Mouse (Mus musculus) E14TG2a.4 (cell line): ENCODE data around the gene Olfr917.

Experiments
- H3K27me3 ChIP-seq: 2 replicates; pipeline ENCODE4 v1.6.1; 2014; ENCODE audit warnings: low read length, control low read depth; ENCODE audit not compliant: insufficient read depth
- H3K36me3 ChIP-seq: 2 replicates; pipeline ENCODE4 v1.6.1; 2014; ENCODE audit warnings: low read length, control low read depth; ENCODE audit not compliant: insufficient read depth
- H3K4me1 ChIP-seq: replicated peaks from 2 replicates; pipeline ENCODE4 v1.6.1; 2014; ENCODE audit warnings: low read depth, low read length, control low read depth
- H3K4me3 ChIP-seq: replicated peaks from 2 replicates; pipeline ENCODE4 v1.5.1; 2014; ENCODE audit warnings: mild to moderate bottlenecking, low read length
- H3K9me3 ChIP-seq: 2 replicates; pipeline ENCODE4 v1.6.1; 2014; ENCODE audit warnings: low read length, control low read depth
- CTCF ChIP-seq: conservative IDR thresholded peaks from 2 replicates; pipeline ENCODE4 v1.5.1; 2014; ENCODE audit warnings: low read length
- NANOG ChIP-seq: IDR thresholded peaks from 2 replicates; pipeline ENCODE4 v1.6.1; 2014; ENCODE audit warnings: borderline replicate concordance, low read length, mixed read lengths
- POU5F1 ChIP-seq: IDR thresholded peaks from 2 replicates; pipeline ENCODE4 v1.6.1; 2014; ENCODE audit warnings: low read length, borderline replicate concordance

The Olfr917 gene

DNA sequence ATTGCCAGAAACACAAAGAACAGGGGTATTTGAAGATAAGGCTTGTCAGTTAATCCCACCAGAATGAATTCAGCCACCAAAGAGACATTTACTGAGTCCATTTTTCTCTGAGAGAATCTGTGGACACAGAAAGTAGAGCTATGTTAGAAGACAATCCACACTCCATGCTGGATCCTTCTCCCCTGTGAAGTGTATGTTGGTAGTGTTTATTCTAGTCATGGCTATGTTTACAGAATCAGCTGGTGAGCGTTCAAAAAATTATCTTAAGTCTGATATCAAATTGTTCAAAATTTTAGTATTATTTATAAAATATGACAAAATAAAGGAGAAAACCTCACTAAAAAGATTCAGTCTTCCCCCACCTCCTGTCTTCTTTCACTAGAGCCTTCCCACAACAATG is at the start of gene Olfr917:
Olfr917 (minus strand) TSS at position 101 of the 400 bp plus-strand sequence.
- Histone ChIP-seq H3K36me3 (no peaks in the 10 kb centered on the region), H3K9me3 (no peaks in the 10 kb centered on the region), H3K4me3 (no peak within 1 kb of the TSS), H3K4me1 (no peaks in the 10 kb centered on the region), H3K27me3 (no peaks in the 10 kb centered on the region)
- TF ChIP-seq CTCF, result no peak
- no peak for TF ChIP-seq NANOG
- TF ChIP-seq POU5F1, result no peak

DNA sequence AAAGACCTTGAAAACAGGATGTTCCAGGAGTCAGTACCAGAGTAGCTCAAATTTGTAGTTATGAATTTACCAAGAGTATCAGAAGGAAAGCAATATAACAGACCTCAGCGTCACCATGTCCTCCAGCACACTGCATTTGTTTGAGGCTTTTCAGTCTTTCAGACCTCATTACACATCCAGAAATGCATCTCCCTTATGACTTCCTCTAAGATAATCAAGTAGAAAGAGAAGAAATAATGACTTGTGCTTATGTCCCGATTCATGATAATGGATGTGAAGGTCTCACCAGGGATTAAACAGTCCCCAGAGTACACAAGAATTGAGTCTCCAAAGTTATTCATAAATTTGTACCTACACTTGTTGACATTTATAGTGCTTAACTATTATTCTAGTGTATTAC is 8.9 kb upstream of the Olfr917 start, which contains the start of gene Olfr918:
Olfr918 (minus strand) TSS at position 101 of the 400 bp plus-strand sequence.
- Histone ChIP-seq H3K9me3 (no peaks in the 10 kb centered on the region), H3K4me3 (no peak within 1 kb of the TSS), H3K4me1 (no peaks in the 10 kb centered on the region), H3K27me3 (no peaks in the 10 kb centered on the region), H3K36me3 (no peaks in the 10 kb centered on the region)
- TF ChIP-seq NANOG (no peak), CTCF (no peak), POU5F1 (no peak)

DNA sequence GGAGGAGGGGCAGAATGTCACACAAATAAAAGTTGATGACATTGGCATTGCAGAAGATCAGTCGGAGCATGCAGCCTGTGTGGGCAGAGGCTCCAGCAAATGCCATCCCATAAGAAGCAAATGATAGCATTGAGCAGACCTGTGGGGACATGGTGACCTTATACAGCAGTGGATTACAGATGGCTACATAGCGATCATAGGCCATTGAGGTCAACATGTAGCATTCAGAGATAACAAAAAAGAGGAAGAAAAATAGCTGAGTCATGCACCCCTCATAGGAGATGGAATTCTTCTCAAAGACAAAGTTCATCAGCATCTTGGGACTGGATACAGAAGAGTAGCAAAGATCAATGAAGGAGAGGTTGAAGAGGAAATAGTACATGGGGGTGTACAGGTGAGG is 7.2 kb upstream of the Olfr917 start:
- no peaks in the 10 kb centered on the region for H3K27me3 ChIP-seq
- H3K36me3 ChIP-seq, result no peaks in the 10 kb centered on the region
- no peak overlapping the region for H3K4me3 ChIP-seq
- no peaks in the 10 kb centered on the region for H3K4me1 ChIP-seq
- no peaks in the 10 kb centered on the region for H3K9me3 ChIP-seq
- TF ChIP-seq POU5F1 (no peak), CTCF (no peak), NANOG (no peak)

DNA sequence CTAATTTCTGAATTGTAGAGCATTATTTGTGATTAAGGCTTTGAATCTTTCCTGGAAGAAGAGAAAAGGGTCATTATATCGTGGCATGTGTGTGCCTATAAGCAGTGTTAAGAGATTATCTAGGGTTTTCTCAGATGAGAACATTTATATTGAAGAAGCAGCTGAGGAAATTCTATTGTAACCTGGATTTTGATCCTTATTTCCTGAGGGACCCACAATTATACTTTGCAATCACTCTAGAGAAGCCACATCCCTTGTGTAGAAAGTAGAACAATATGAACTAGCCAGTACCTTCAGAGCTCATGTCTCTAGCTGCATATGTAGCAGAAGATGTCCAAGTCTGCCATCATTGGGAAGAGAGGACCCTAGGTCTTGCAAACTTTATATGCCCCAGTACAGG is 5.9 kb downstream of the Olfr917 start, which contains the start of gene Olfr916:
Olfr916 (minus strand) TSS at position 101 of the 400 bp plus-strand sequence.
- TF ChIP-seq CTCF (no peak), POU5F1 (no peak), NANOG (no peak)
- Histone ChIP-seq H3K4me3 (no peak within 1 kb of the TSS), H3K9me3 (no peaks in the 10 kb centered on the region), H3K27me3 (no peaks in the 10 kb centered on the region), H3K36me3 (no peaks in the 10 kb centered on the region), H3K4me1 (no peaks in the 10 kb centered on the region)

DNA sequence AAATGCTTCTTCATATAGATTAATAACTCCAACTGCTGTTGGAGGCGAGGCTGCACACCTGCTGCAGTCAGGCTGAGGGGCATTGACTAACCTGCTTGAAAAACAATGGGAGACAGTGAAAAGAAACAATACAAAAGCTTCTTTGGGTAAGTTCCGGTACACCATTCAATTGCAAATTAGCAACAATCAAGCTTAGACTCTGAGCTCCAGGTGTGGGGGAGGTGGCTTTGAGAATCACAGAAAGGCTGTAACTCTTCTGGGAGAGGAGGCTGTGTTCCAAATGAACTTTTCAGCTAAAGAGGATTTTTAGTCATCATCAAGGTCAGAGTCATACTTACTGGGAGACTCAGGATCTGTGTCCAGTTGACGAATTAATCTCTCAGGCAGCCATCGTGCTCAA is 33.2 kb downstream of the Olfr917 start:
- H3K27me3 ChIP-seq, result no peaks in the 10 kb centered on the region
- no peaks in the 10 kb centered on the region for H3K4me1 ChIP-seq
- H3K4me3 ChIP-seq, result no peak overlapping the region
- no peak for TF ChIP-seq POU5F1
- peak; percentile 38; the same call in 1 of the 2 replicates for TF ChIP-seq NANOG
- H3K36me3 ChIP-seq, result no peaks in the 10 kb centered on the region
- H3K9me3 ChIP-seq, result peaks cover 67% of the 10 kb centered on the region
